Mouse (Mus musculus) liver, postnatal 0 days (tissue): Measurements from ENCODE around the gene Cstl1. TPM values are rescaled to one million over a fixed set of nuclear protein-coding genes. Genes with fewer than 3 reads are reported as not detected.

Experiments
- ATAC-seq: fragments of 200-750 bp; cut with Nextera tagmentation; 2 replicates; pipeline ENCODE4 v1.8.0; 2017; ENCODE audit warnings: mild to moderate bottlenecking, moderate library complexity
- DNase-seq: peaks from one replicate; pipeline ENCODE4 v3.0.0-alpha.2; 2016
- H3K27ac ChIP-seq: fragments of 300-500 bp; sonication (generic); 2 replicates; pipeline ENCODE4 v1.5.1; 2014; ENCODE audit warnings: antibody characterized with exemption, moderate library complexity, mild to moderate bottlenecking, low read depth
- H3K27me3 ChIP-seq: fragments of 300-500 bp; sonication (generic); 2 replicates; pipeline ENCODE4 v1.6.1; 2014; ENCODE audit warnings: low read length, control low read depth, mixed read lengths; ENCODE audit not compliant: insufficient read depth
- H3K36me3 ChIP-seq: fragments of 300-500 bp; sonication (generic); replicated peaks from 2 replicates; pipeline ENCODE4 v1.6.1; 2014; ENCODE audit warnings: mild to moderate bottlenecking, control low read depth, low read length, moderate library complexity, mixed read lengths; ENCODE audit not compliant: insufficient read depth
- H3K4me1 ChIP-seq: fragments of 300-500 bp; sonication (generic); 2 replicates; pipeline ENCODE4 v1.6.1; 2014; ENCODE audit warnings: antibody characterized with exemption, mild to moderate bottlenecking, control low read depth; ENCODE audit not compliant: insufficient read depth
- H3K4me2 ChIP-seq: fragments of 300-500 bp; sonication (generic); 2 replicates; pipeline ENCODE4 v1.6.1; 2014; ENCODE audit warnings: low read depth, mild to moderate bottlenecking, low read length, moderate library complexity, mixed read lengths
- H3K4me3 ChIP-seq: fragments of 300-500 bp; sonication (generic); 2 replicates; pipeline ENCODE4 v1.5.1; 2014; ENCODE audit warnings: low read depth, low read length
- H3K9ac ChIP-seq: fragments of 300-500 bp; sonication (generic); replicated peaks from 2 replicates; pipeline ENCODE4 v1.6.1; 2014; ENCODE audit warnings: mild to moderate bottlenecking, moderate library complexity
- H3K9me3 ChIP-seq: fragments of 300-500 bp; sonication (generic); 2 replicates; pipeline ENCODE4 v1.6.1; 2016; ENCODE audit warnings: mild to moderate bottlenecking, control low read depth, low read length, mixed read lengths
- EP300 ChIP-seq: IDR thresholded peaks from 2 replicates; pipeline ENCODE4 v1.6.1; 2016; ENCODE audit warnings: antibody characterized with exemption, low read depth, mild to moderate bottlenecking
- WGBS: fragments of 180-500 bp; shearing (Covaris S2); extraction: QIAGEN DNeasy Blood & Tissue Kit; methylation state at CpG from one replicate; pipeline ENCODE4 v1.1.7; 2014; ENCODE audit not compliant: insufficient replicate concordance; 5-methylcytosine and 5-hydroxymethylcytosine counted together
- polyA plus RNA-seq: library from polyadenylated mRNA; unstranded; fragments of >200 nt; fragmentation: Nextera tagmentation; extraction: Ambion mirVana; gene quantifications from 2 replicates; pipeline ENCODE4 v1.2.1, GENCODE M21; 2015

Gene Cstl1
- polyA plus RNA-seq, 1 experiment from 2014 or later: not detected

- Histone ChIP-seq H3K27me3 (no peaks in the 10 kb centered on the region), H3K27ac (peak overlapping the region; percentile 51), H3K36me3 (no peaks in the 10 kb centered on the region), H3K4me2 (no peak overlapping the region), H3K9me3 (no peaks in the 10 kb centered on the region), H3K4me1 (no peaks in the 10 kb centered on the region), H3K4me3 (no peak overlapping the region), H3K9ac (no peak overlapping the region)
- 29% methylated on average over 3 of the region's 3 CpGs for WGBS
- DNase-seq (peak; percentile 21), ATAC-seq (peak; percentile 99)
- TF ChIP-seq EP300: no peak
Measured at GRCm38 (mm10) chr2:148801491-148801921, 51.3 kb downstream of the Cstl1 start.

Other genes with a start within 250 kb of the Cstl1 start
- 37.4 and 39.8 TPM in 2 replicates for gene Nxt1, start 77.8 kb upstream of the Cstl1 start, polyA plus RNA-seq
- gene Gzf1, start 69.3 kb upstream of the Cstl1 start, polyA plus RNA-seq: 14.3 and 15.4 TPM in 2 replicates
- gene Napb, start 17.9 kb upstream of the Cstl1 start, polyA plus RNA-seq: 0.39 and 0.41 TPM in 2 replicates
- not detected in 2 replicates for gene Cst11, start 21.1 kb downstream of the Cstl1 start, polyA plus RNA-seq
- not detected in 2 replicates for gene 8030411F24Rik, start 31.7 kb downstream of the Cstl1 start, polyA plus RNA-seq
- gene Cst12, start 39.0 kb downstream of the Cstl1 start, polyA plus RNA-seq: not detected in 2 replicates
- 1.0 and 1.2 TPM in 2 replicates for gene Cst8, start 48.4 kb downstream of the Cstl1 start, polyA plus RNA-seq
- not detected in 2 replicates for gene Cst13, start 69.7 kb downstream of the Cstl1 start, polyA plus RNA-seq
- gene Cst9, start 84.8 kb downstream of the Cstl1 start, polyA plus RNA-seq: 0.82 and 1.1 TPM in 2 replicates
- not detected in 2 replicates for gene 9230104L09Rik, start 114.7 kb downstream of the Cstl1 start, polyA plus RNA-seq
- gene Cst3, start 125.3 kb downstream of the Cstl1 start, polyA plus RNA-seq: 296 and 313 TPM in 2 replicates